Mouse (Mus musculus) frontal cortex, postnatal 25 days (tissue): ENCODE data around the gene Olfr221.
A peak's percentile ranks its signal among the peaks of the same experiment; 100 is the strongest.

Experiments
- DNase-seq, 2 experiments: peaks; one replicate each; pipeline ENCODE4 v3.0.0; 2022; ENCODE audit warnings: low spot score in 2 of 2

The Olfr221 gene

GRCm38 (mm10) chr14:52019590-52020340 lies 22.5 kb downstream of the Olfr221 start:
- DNase-seq, result peak; percentile 97 to 98

- DNase-seq, result no peak
Observed at GRCm38 (mm10) chr14:52019051-52019589, 23.1 kb downstream of the Olfr221 start.

GRCm38 (mm10) chr14:52018248-52019050 lies 23.8 kb downstream of the Olfr221 start:
- no peak for DNase-seq

GRCm38 (mm10) chr14:52017662-52018061 lies 24.6 kb downstream of the Olfr221 start:
- no peak for DNase-seq

GRCm38 (mm10) chr14:52016625-52017405 lies 25.4 kb downstream of the Olfr221 start:
- no peak for DNase-seq

- no peak for DNase-seq
Observed at GRCm38 (mm10) chr14:52015445-52016100, 26.7 kb downstream of the Olfr221 start, which contains the start of gene Tmem253. Gene Tmem253, plus strand, starts transcription at chr14:52015658.

- no peak for DNase-seq
Observed at GRCm38 (mm10) chr14:52014761-52015311, 27.4 kb downstream of the Olfr221 start.

GRCm38 (mm10) chr14:52014271-52014760 lies 27.9 kb downstream of the Olfr221 start:
- DNase-seq, result no peak

- DNase-seq, result no peak
Observed at GRCm38 (mm10) chr14:52013771-52014219, 28.5 kb downstream of the Olfr221 start.

- DNase-seq, result no peak
Observed at GRCm38 (mm10) chr14:52013021-52013610, 29.1 kb downstream of the Olfr221 start.

GRCm38 (mm10) chr14:52012553-52012952 lies 29.7 kb downstream of the Olfr221 start:
- no peak for DNase-seq

GRCm38 (mm10) chr14:52012085-52012484 lies 30.2 kb downstream of the Olfr221 start:
- DNase-seq, result no peak

- no peak for DNase-seq
Observed at GRCm38 (mm10) chr14:52011683-52012082, 30.6 kb downstream of the Olfr221 start.

GRCm38 (mm10) chr14:52010446-52011111 lies 31.7 kb downstream of the Olfr221 start:
- DNase-seq, result no peak

- no peak for DNase-seq
Observed at GRCm38 (mm10) chr14:52009841-52010240, 32.4 kb downstream of the Olfr221 start.

GRCm38 (mm10) chr14:52009361-52009760 lies 32.9 kb downstream of the Olfr221 start:
- no peak for DNase-seq

GRCm38 (mm10) chr14:52008321-52009203 lies 33.7 kb downstream of the Olfr221 start:
- DNase-seq, result peak; percentile 88 to 93

GRCm38 (mm10) chr14:52006771-52007170 lies 35.5 kb downstream of the Olfr221 start:
- no peak for DNase-seq

GRCm38 (mm10) chr14:52006241-52006640 lies 36.0 kb downstream of the Olfr221 start:
- no peak for DNase-seq
